Mouse (Mus musculus) B cell, adult 62 days (primary cell): ENCODE measurements around the gene Vwa3b. TPM values are rescaled to one million over a fixed set of nuclear protein-coding genes. Genes with fewer than 3 reads are reported as not detected.

ENCODE experiments used
- total RNA-seq: library from RNA; stranded (reverse); gene quantifications from 4 replicates; pipeline ENCODE4 v1.2.4, GENCODE M21; 2023

The Vwa3b gene
- total RNA-seq: 2.1 TPM in 1 of 4 replicates, not detected in the others

DNA sequence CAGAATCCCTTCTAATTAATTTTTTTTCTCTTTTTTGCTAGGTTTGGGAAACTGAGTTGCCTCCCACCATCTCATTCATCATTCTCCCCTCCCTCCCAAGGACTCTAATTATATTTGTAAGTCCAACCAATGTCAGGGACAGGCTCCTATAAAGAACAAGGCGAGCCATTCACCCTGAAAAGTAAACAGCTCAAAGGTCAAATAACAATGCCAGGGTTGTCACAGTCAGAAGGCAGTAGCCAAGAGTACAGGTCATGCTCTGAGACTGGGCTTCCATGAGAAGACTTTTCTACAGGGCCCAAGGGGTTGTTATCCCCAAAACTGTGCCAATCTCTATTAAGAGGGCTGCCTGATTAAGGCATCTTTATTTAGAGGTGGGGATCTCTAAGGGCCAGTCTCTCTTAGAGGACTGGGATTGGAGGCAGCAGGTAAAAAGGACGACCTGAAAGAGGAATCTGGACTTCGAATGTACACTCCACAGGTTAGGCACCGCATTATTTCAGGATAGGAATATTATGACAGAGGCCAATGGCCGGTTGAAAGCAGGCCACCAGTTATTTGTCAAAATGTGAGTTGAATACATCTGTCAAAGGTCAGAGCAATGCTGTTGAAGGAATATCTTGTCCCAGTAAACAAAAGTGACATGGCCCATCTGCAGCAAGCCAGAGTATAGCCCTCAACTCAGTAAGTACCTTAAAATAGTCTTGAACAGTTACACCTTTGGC, at the start of gene Vwa3b:
TSS of gene Vwa3b (plus strand) at position 635 of the 725 bp plus-strand sequence.

DNA sequence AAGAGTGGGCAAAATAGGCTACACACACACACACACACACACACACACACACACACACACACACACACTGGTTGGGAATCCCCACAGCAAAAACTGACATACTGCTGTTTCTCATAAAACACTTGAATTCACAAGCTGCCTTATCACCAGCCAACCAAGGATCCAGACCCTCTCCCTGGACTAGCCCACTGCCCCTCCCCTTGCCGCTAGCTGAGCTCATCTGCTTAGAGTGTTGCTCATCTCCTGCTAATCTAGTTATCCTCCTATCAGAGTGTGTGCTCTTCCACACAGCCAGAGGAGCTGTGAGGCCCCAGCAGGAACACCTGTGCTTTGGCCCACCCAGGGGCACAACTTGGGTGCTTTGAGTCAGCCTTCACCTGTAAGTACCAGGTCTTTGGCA, 187.7 kb downstream of the Vwa3b start, which contains the start of gene Cnga3:
TSS of gene Cnga3 (plus strand) at position 291 of the 400 bp plus-strand sequence.

Other genes with a start within 250 kb of the Vwa3b start
- 81.4 to 96.0 TPM (median 84.9 TPM) in 4 replicates for gene Tmem131, start 82.9 kb upstream of the Vwa3b start, total RNA-seq
- not detected in 4 replicates for gene Cnga3, start 187.8 kb downstream of the Vwa3b start, total RNA-seq